Mouse (Mus musculus): ENCODE measurements around the gene Ing5.

- TF ChIP-seq CTCF (IDR thresholded peaks at IDR 0.05; ENCODE audit: control insufficient read depth, insufficient read depth, insufficient read length) (no peak), MYOD1 (IDR thresholded peaks at IDR 0.05; ENCODE audit: control insufficient read depth, insufficient read length, low read depth) (no peak), MYOG (IDR thresholded peaks at IDR 0.05; ENCODE audit: control insufficient read depth, extremely low read depth, insufficient read length) (no peak), MAX (IDR thresholded peaks at IDR 0.05) (no peak), USF1 (IDR thresholded peaks at IDR 0.05; ENCODE audit: low read depth) (no peak), FOSL1 (IDR thresholded peaks at IDR 0.05; ENCODE audit: insufficient read depth, low read length, poor library complexity, severe bottlenecking) (no peak), CEBPB (IDR thresholded peaks at IDR 0.05; ENCODE audit: low read depth) (no peak)
Observed at GRCm38 (mm10) chr1:93800670-93801503, 2.9 kb upstream of the Ing5 start.
